Mouse (Mus musculus): ENCODE results near the gene Btbd9. TPM values are rescaled to one million over a fixed set of nuclear protein-coding genes. Genes with fewer than 3 reads are reported as not detected.

Gene Btbd9
- polyA plus RNA-seq, 1 experiment from 2014 or later, result 121 TPM

- ATAC-seq (ENCODE audit: low FRiP score), result no peak
- WGBS, result 81% methylated on average over 8 of the region's 8 CpGs
- Histone ChIP-seq H3K36me3 (peaks cover 6% of the 10 kb centered on the region; the same call in 1 of the 2 replicates), H3K9me3 (replicated peaks) (no peaks in the 10 kb centered on the region), H3K4me2 (no peak overlapping the region), H3K27ac (replicated peaks) (no peak overlapping the region), H3K9ac (replicated peaks) (no peak overlapping the region), H3K4me3 (replicated peaks) (no peak overlapping the region), H3K27me3 (replicated peaks) (no peaks in the 10 kb centered on the region), H3K4me1 (0 out of 2 replicates have a peak, but pooled peaks cover 9% of the 10 kb centered on the region)
Observed at GRCm38 (mm10) chr17:30518431-30519171, 57.7 kb downstream of the Btbd9 start.

- no peaks in the 10 kb centered on the region for H3K27me3 ChIP-seq (replicated peaks)
- no peak overlapping the region for H3K9ac ChIP-seq (replicated peaks)
- no peaks in the 10 kb centered on the region for H3K9me3 ChIP-seq (replicated peaks)
- H3K4me3 ChIP-seq (replicated peaks), result no peak overlapping the region
- WGBS, result 93% methylated on average over 10 of the region's 10 CpGs
- no peak overlapping the region for H3K4me2 ChIP-seq
- no peak overlapping the region for H3K27ac ChIP-seq (replicated peaks)
- H3K36me3 ChIP-seq, result peaks cover 6% of the 10 kb centered on the region; the same call in 1 of the 2 replicates
- no peak for ATAC-seq (ENCODE audit: low FRiP score)
- H3K4me1 ChIP-seq, result peaks cover 13% of the 10 kb centered on the region; the same call in 1 of the 2 replicates
Observed at GRCm38 (mm10) chr17:30516580-30517340, 59.5 kb downstream of the Btbd9 start.

- WGBS, result 96% methylated on average over 8 of the region's 8 CpGs
- peaks cover 13% of the 10 kb centered on the region; the same call in 1 of the 2 replicates for H3K4me1 ChIP-seq
- no peak overlapping the region for H3K27ac ChIP-seq (replicated peaks)
- H3K4me2 ChIP-seq, result no peak overlapping the region
- H3K9me3 ChIP-seq (replicated peaks), result no peaks in the 10 kb centered on the region
- no peak overlapping the region for H3K4me3 ChIP-seq (replicated peaks)
- H3K36me3 ChIP-seq, result peaks cover 6% of the 10 kb centered on the region; the same call in 1 of the 2 replicates
- no peaks in the 10 kb centered on the region for H3K27me3 ChIP-seq (replicated peaks)
- ATAC-seq (ENCODE audit: low FRiP score), result no peak
- no peak overlapping the region for H3K9ac ChIP-seq (replicated peaks)
Observed at GRCm38 (mm10) chr17:30515401-30515800, 60.9 kb downstream of the Btbd9 start.

- Histone ChIP-seq H3K27ac (replicated peaks) (no peak overlapping the region), H3K9ac (replicated peaks) (no peak overlapping the region), H3K27me3 (replicated peaks) (no peaks in the 10 kb centered on the region), H3K4me3 (replicated peaks) (no peak overlapping the region), H3K4me1 (peaks cover 20% of the 10 kb centered on the region), H3K4me2 (no peak overlapping the region), H3K36me3 (peaks cover 6% of the 10 kb centered on the region; the same call in 1 of the 2 replicates), H3K9me3 (replicated peaks) (no peaks in the 10 kb centered on the region)
- ATAC-seq (ENCODE audit: low FRiP score), result no peak
- 90% methylated on average over 9 of the region's 9 CpGs for WGBS
Observed at GRCm38 (mm10) chr17:30513034-30513433, 63.3 kb downstream of the Btbd9 start.

GRCm38 (mm10) chr17:30512531-30512930, 63.8 kb downstream of the Btbd9 start:
- WGBS, result 81% methylated on average over 7 of the region's 7 CpGs
- Histone ChIP-seq H3K9ac (replicated peaks) (no peak overlapping the region), H3K27ac (replicated peaks) (no peak overlapping the region), H3K4me2 (no peak overlapping the region), H3K4me3 (replicated peaks) (no peak overlapping the region), H3K27me3 (replicated peaks) (no peaks in the 10 kb centered on the region), H3K9me3 (replicated peaks) (no peaks in the 10 kb centered on the region), H3K4me1 (peaks cover 23% of the 10 kb centered on the region), H3K36me3 (peaks cover 6% of the 10 kb centered on the region; the same call in 1 of the 2 replicates)
- ATAC-seq (ENCODE audit: low FRiP score), result no peak

GRCm38 (mm10) chr17:30512007-30512406, 64.3 kb downstream of the Btbd9 start:
- ATAC-seq (ENCODE audit: low FRiP score), result no peak
- Histone ChIP-seq H3K4me2 (no peak overlapping the region), H3K9ac (replicated peaks) (no peak overlapping the region), H3K4me1 (peaks cover 28% of the 10 kb centered on the region), H3K36me3 (peaks cover 6% of the 10 kb centered on the region; the same call in 1 of the 2 replicates), H3K9me3 (replicated peaks) (no peaks in the 10 kb centered on the region), H3K27ac (replicated peaks) (no peak overlapping the region), H3K4me3 (replicated peaks) (no peak overlapping the region), H3K27me3 (replicated peaks) (no peaks in the 10 kb centered on the region)
- 58% methylated on average over 4 of the region's 4 CpGs for WGBS

GRCm38 (mm10) chr17:30511399-30511798, 64.9 kb downstream of the Btbd9 start:
- Histone ChIP-seq H3K9me3 (replicated peaks) (no peaks in the 10 kb centered on the region), H3K27me3 (replicated peaks) (no peaks in the 10 kb centered on the region), H3K4me3 (replicated peaks) (no peak overlapping the region), H3K4me2 (no peak overlapping the region), H3K9ac (replicated peaks) (no peak overlapping the region), H3K4me1 (peaks cover 31% of the 10 kb centered on the region), H3K36me3 (no peaks in the 10 kb centered on the region; the same call in 1 of the 2 replicates), H3K27ac (replicated peaks) (no peak overlapping the region)
- ATAC-seq (ENCODE audit: low FRiP score), result no peak
- 71% methylated on average over 6 of the region's 6 CpGs for WGBS

- Histone ChIP-seq H3K9me3 (replicated peaks) (no peaks in the 10 kb centered on the region), H3K4me3 (replicated peaks) (no peak overlapping the region), H3K27ac (replicated peaks) (no peak overlapping the region), H3K36me3 (no peaks in the 10 kb centered on the region), H3K4me1 (peaks cover 31% of the 10 kb centered on the region), H3K27me3 (replicated peaks) (no peaks in the 10 kb centered on the region), H3K4me2 (no peak overlapping the region), H3K9ac (replicated peaks) (no peak overlapping the region)
- WGBS, result 69% methylated on average over 6 of the region's 6 CpGs
- peak; percentile 49; the same call in 1 of the 2 replicates for ATAC-seq (ENCODE audit: low FRiP score)
Observed at GRCm38 (mm10) chr17:30510171-30510570, 66.1 kb downstream of the Btbd9 start.

- 89% methylated on average over 6 of the region's 6 CpGs for WGBS
- Histone ChIP-seq H3K4me1 (peaks cover 31% of the 10 kb centered on the region), H3K4me3 (replicated peaks) (no peak overlapping the region), H3K4me2 (no peak overlapping the region), H3K36me3 (peaks cover 3% of the 10 kb centered on the region; the same call in 1 of the 2 replicates), H3K27me3 (replicated peaks) (no peaks in the 10 kb centered on the region), H3K9me3 (replicated peaks) (no peaks in the 10 kb centered on the region), H3K27ac (replicated peaks) (no peak overlapping the region), H3K9ac (replicated peaks) (no peak overlapping the region)
- ATAC-seq (ENCODE audit: low FRiP score), result no peak
Observed at GRCm38 (mm10) chr17:30509646-30510045, 66.6 kb downstream of the Btbd9 start.

- peaks cover 27% of the 10 kb centered on the region for H3K4me1 ChIP-seq
- no peaks in the 10 kb centered on the region for H3K9me3 ChIP-seq (replicated peaks)
- H3K27ac ChIP-seq (replicated peaks), result no peak overlapping the region; the same call in 1 of the 2 replicates
- no peak overlapping the region for H3K4me2 ChIP-seq
- H3K36me3 ChIP-seq, result peaks cover 5% of the 10 kb centered on the region; the same call in 1 of the 2 replicates
- ATAC-seq (ENCODE audit: low FRiP score), result no peak
- WGBS, result 47% methylated on average over 9 of the region's 9 CpGs
- no peak overlapping the region for H3K4me3 ChIP-seq (replicated peaks)
- H3K9ac ChIP-seq (replicated peaks), result no peak overlapping the region
- no peaks in the 10 kb centered on the region for H3K27me3 ChIP-seq (replicated peaks)
Observed at GRCm38 (mm10) chr17:30507636-30508576, 68.4 kb downstream of the Btbd9 start.

- 22% methylated on average over 5 of the region's 5 CpGs for WGBS
- Histone ChIP-seq H3K27me3 (replicated peaks) (no peaks in the 10 kb centered on the region), H3K36me3 (peaks cover 5% of the 10 kb centered on the region; the same call in 1 of the 2 replicates), H3K27ac (replicated peaks) (0 out of 2 replicates have a peak overlapping the region, but pooled peaks have one; percentile 10), H3K9ac (replicated peaks) (no peak overlapping the region), H3K4me3 (replicated peaks) (no peak overlapping the region), H3K4me1 (peaks cover 23% of the 10 kb centered on the region), H3K9me3 (replicated peaks) (no peaks in the 10 kb centered on the region), H3K4me2 (no peak overlapping the region)
- ATAC-seq (ENCODE audit: low FRiP score), result no peak
Observed at GRCm38 (mm10) chr17:30506916-30507315, 69.4 kb downstream of the Btbd9 start.
